Mouse (Mus musculus) forebrain, embryonic 16.5 days (tissue): ENCODE measurements around the gene Rpl35. TPM values are rescaled to one million over a fixed set of nuclear protein-coding genes. Genes with fewer than 3 reads are reported as not detected.

Experiments
- ATAC-seq: fragments of 200-750 bp; cut with Nextera tagmentation; 2 replicates; pipeline ENCODE4 v1.8.0; 2017; ENCODE audit warnings: mild to moderate bottlenecking, moderate library complexity
- H3K27ac ChIP-seq: fragments of 300-500 bp; sonication (generic); 2 replicates; pipeline ENCODE4 v1.5.1; 2014; ENCODE audit warnings: low read length, control low read depth
- H3K27me3 ChIP-seq: fragments of 300-500 bp; sonication (generic); replicated peaks from 2 replicates; pipeline ENCODE4 v1.6.1; 2014; ENCODE audit warnings: low read length; ENCODE audit not compliant: control insufficient read depth, insufficient read depth
- H3K36me3 ChIP-seq: fragments of 300-500 bp; sonication (generic); 2 replicates; pipeline ENCODE4 v1.6.1; 2014; ENCODE audit not compliant: control insufficient read depth, insufficient read depth
- H3K4me1 ChIP-seq: fragments of 300-500 bp; sonication (generic); replicated peaks from 2 replicates; pipeline ENCODE4 v1.6.1; 2014; ENCODE audit warnings: low read length; ENCODE audit not compliant: control insufficient read depth, insufficient read depth
- H3K4me2 ChIP-seq: fragments of 300-500 bp; sonication (generic); 2 replicates; pipeline ENCODE4 v1.6.1; 2014; ENCODE audit warnings: mild to moderate bottlenecking, low read length, control low read depth
- H3K4me3 ChIP-seq: fragments of 300-500 bp; sonication (generic); replicated peaks from 2 replicates; pipeline ENCODE4 v1.5.1; 2014; ENCODE audit warnings: mild to moderate bottlenecking, low read length, control low read depth
- H3K9ac ChIP-seq: fragments of 300-500 bp; sonication (generic); replicated peaks from 2 replicates; pipeline ENCODE4 v1.6.1; 2014; ENCODE audit warnings: low read depth, low read length, control low read depth
- H3K9me3 ChIP-seq: fragments of 300-500 bp; sonication (generic); 2 replicates; pipeline ENCODE4 v1.6.1; 2016; ENCODE audit warnings: low read length; ENCODE audit not compliant: control insufficient read depth
- WGBS: fragments of 180-500 bp; shearing (Covaris S2); extraction: QIAGEN DNeasy Blood & Tissue Kit; methylation state at CpG from one replicate; pipeline ENCODE4 v1.1.7; 2014; 5-methylcytosine and 5-hydroxymethylcytosine counted together
- polyA plus RNA-seq: library from polyadenylated mRNA; unstranded; fragments of >200 nt; fragmentation: Nextera tagmentation; extraction: Ambion mirVana; gene quantifications from 2 replicates; pipeline ENCODE4 v1.2.1, GENCODE M21; 2015

Rpl35 gene
- polyA plus RNA-seq, 1 experiment from 2014 or later: 587 TPM

DNA sequence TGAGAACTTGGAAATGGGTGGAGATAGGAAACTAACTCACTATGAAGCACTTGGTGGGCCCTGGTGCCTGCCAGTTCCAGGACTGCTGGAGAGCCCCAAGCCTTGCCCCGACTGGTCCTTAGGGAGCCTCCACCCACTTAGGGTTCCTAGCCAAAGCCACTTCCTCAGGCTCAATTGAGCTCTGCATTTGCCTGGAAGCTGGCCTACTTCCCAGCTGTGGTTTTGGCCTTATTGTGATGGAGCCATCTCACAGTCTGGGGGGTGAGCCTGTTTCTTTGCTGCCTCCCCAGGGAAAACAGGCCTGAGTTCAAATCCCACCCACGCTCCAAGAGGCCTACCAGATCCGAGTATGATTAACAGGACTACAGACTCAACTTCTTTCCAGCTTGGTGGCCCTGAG, 18.8 kb downstream of the Rpl35 start:
- ATAC-seq: no peak
- H3K9ac ChIP-seq: no peak overlapping the region

DNA sequence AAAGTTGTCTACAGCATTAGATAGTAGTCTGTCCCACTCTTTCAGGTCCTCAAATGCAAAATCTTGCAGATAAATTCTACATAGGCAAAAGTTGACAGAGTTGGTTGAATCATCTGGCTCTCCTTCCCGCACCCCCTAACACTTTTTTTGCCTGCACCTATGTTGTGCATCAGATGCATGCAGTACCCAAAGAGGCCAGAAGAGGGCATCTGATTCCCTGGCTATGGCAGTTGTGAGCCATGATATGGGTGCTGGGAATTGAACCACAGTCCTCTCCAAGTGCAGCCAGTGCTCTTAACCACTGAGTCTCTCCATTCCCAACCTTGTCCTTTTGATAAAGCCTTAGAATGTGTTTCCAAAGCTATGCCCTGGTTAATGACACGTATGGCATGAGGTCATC, 22.0 kb downstream of the Rpl35 start:
- H3K9ac ChIP-seq: no peak overlapping the region
- no peaks in the 10 kb centered on the region for H3K9me3 ChIP-seq
- H3K27me3 ChIP-seq: no peaks in the 10 kb centered on the region
- H3K4me1 ChIP-seq: no peaks in the 10 kb centered on the region
- no peak overlapping the region for H3K27ac ChIP-seq
- H3K36me3 ChIP-seq: no peaks in the 10 kb centered on the region
- H3K4me3 ChIP-seq: no peak overlapping the region
- WGBS: 97% methylated on average over 2 of the region's 2 CpGs
- H3K4me2 ChIP-seq: no peak overlapping the region
- no peak for ATAC-seq

More for the DNA sequence above, 18.8 kb downstream of the Rpl35 start:
- WGBS: 62% methylated on average over 3 of the region's 3 CpGs
- Histone ChIP-seq H3K27ac (no peak overlapping the region), H3K27me3 (no peaks in the 10 kb centered on the region), H3K4me1 (no peaks in the 10 kb centered on the region), H3K4me2 (no peak overlapping the region), H3K36me3 (no peaks in the 10 kb centered on the region), H3K9me3 (no peaks in the 10 kb centered on the region), H3K4me3 (no peak overlapping the region)

GRCm38 (mm10) chr2:38977837-38978236, 27.6 kb downstream of the Rpl35 start:
- Histone ChIP-seq H3K9ac (no peak overlapping the region), H3K27ac (no peak overlapping the region), H3K27me3 (no peaks in the 10 kb centered on the region), H3K4me3 (no peak overlapping the region), H3K9me3 (no peaks in the 10 kb centered on the region), H3K4me2 (no peak overlapping the region), H3K36me3 (no peaks in the 10 kb centered on the region), H3K4me1 (no peaks in the 10 kb centered on the region)
- no peak for ATAC-seq
- WGBS: 57% methylated on average over 4 of the region's 4 CpGs

GRCm38 (mm10) chr2:38975941-38976805, 29.3 kb downstream of the Rpl35 start:
- Histone ChIP-seq H3K4me3 (no peak overlapping the region), H3K27me3 (no peaks in the 10 kb centered on the region), H3K36me3 (no peaks in the 10 kb centered on the region), H3K4me1 (no peaks in the 10 kb centered on the region), H3K27ac (no peak overlapping the region), H3K9me3 (no peaks in the 10 kb centered on the region), H3K4me2 (no peak overlapping the region), H3K9ac (no peak overlapping the region)
- ATAC-seq: no peak
- 86% methylated on average over 20 of the region's 21 CpGs for WGBS

DNA sequence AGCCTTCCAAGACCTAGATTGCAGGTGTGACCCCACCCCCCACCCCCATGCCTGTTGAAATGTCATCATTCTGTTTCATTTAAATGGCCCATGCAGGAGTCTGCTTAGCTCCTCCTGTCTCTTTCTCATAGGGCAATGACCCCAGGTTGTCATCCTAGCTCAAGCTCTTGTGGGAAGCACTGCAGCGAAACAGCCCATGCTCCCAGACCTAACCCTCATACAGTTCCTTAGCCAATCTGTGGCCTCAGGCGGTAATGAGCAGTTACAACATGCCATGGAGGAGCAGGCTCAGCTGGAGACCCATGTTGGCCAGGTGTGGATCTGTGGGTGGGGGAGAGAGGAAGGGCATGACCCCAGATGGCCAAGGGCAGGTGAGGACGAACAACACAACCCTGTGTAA, 30.2 kb downstream of the Rpl35 start:
- Histone ChIP-seq H3K36me3 (no peaks in the 10 kb centered on the region), H3K9me3 (no peaks in the 10 kb centered on the region), H3K4me1 (no peaks in the 10 kb centered on the region), H3K4me3 (no peak overlapping the region), H3K27ac (no peak overlapping the region), H3K27me3 (no peaks in the 10 kb centered on the region), H3K4me2 (no peak overlapping the region), H3K9ac (no peak overlapping the region)
- ATAC-seq: no peak
- WGBS: 88% methylated on average over 3 of the region's 3 CpGs

GRCm38 (mm10) chr2:38974171-38974570, 31.3 kb downstream of the Rpl35 start:
- Histone ChIP-seq H3K36me3 (no peaks in the 10 kb centered on the region), H3K4me1 (no peaks in the 10 kb centered on the region), H3K27me3 (no peaks in the 10 kb centered on the region), H3K4me2 (no peak overlapping the region), H3K4me3 (no peak overlapping the region), H3K9me3 (no peaks in the 10 kb centered on the region), H3K27ac (no peak overlapping the region), H3K9ac (no peak overlapping the region)
- ATAC-seq: no peak
- WGBS: 42% methylated on average over 2 of the region's 2 CpGs

DNA sequence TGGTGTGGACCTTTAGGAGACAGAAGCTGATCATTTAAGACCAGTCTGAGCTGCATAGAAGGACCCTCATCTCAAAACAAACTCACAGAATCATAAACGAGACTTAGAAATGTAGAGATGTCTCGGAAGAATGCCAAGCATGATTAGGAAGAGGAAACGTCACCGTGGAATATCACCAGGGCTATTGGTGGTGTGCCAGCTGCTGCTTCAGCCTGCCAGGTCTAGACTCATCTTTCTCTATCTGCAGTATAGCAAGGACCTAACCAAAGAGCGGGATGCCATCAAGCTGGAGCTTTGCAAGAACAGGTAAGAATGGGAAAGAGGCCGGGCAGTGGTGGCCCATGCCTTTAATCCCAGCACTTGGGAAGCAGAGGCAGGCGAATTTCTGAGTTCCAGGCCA, 31.7 kb downstream of the Rpl35 start:
- H3K9me3 ChIP-seq: no peaks in the 10 kb centered on the region
- H3K4me3 ChIP-seq: no peak overlapping the region
- WGBS: 72% methylated on average over 7 of the region's 7 CpGs
- ATAC-seq: no peak
- no peak overlapping the region for H3K4me2 ChIP-seq
- H3K4me1 ChIP-seq: no peaks in the 10 kb centered on the region
- no peaks in the 10 kb centered on the region for H3K36me3 ChIP-seq
- H3K27me3 ChIP-seq: no peaks in the 10 kb centered on the region
- H3K9ac ChIP-seq: no peak overlapping the region
- H3K27ac ChIP-seq: no peak overlapping the region

DNA sequence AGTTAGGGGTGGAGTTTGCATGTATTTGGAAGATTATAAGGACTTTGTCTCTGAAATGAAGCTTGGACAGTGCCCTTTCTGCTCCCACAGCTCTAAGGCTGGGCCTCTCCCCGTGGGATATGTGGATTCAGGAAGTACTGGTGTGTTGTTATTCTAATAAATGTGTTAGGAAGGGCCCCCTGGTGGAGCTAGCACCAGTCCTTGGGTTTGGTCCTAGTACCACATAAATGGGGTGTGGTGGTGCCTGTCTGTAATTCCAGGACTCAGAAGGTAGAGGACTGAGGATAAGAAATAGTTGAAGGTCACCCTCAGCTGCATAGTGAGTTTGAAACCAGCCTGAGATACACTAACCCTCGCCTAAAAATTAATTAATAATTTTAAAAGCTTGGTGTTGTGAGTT, 32.2 kb downstream of the Rpl35 start:
- Histone ChIP-seq H3K36me3 (no peaks in the 10 kb centered on the region), H3K4me3 (no peak overlapping the region), H3K4me2 (no peak overlapping the region), H3K27me3 (no peaks in the 10 kb centered on the region), H3K27ac (no peak overlapping the region), H3K4me1 (no peaks in the 10 kb centered on the region), H3K9me3 (no peaks in the 10 kb centered on the region), H3K9ac (no peak overlapping the region)
- ATAC-seq: no peak
- WGBS: 52% methylated on average over 2 of the region's 2 CpGs

GRCm38 (mm10) chr2:38970057-38970456, 35.4 kb downstream of the Rpl35 start:
- Histone ChIP-seq H3K27me3 (no peaks in the 10 kb centered on the region), H3K9me3 (no peaks in the 10 kb centered on the region), H3K27ac (no peak overlapping the region), H3K4me3 (no peak overlapping the region), H3K36me3 (no peaks in the 10 kb centered on the region), H3K4me1 (no peaks in the 10 kb centered on the region), H3K9ac (no peak overlapping the region), H3K4me2 (no peak overlapping the region)
- WGBS: 80% methylated on average over 5 of the region's 5 CpGs
- ATAC-seq: no peak

- WGBS: 98% methylated on average over 2 of the region's 2 CpGs
Observed at GRCm38 (mm10) chr2:38969650-38970049, 35.8 kb downstream of the Rpl35 start.

More at GRCm38 (mm10) chr2:38969650-38970049, 35.8 kb downstream of the Rpl35 start:
- H3K4me2 ChIP-seq: no peak overlapping the region
- no peaks in the 10 kb centered on the region for H3K36me3 ChIP-seq
- no peak overlapping the region for H3K4me3 ChIP-seq
- H3K9me3 ChIP-seq: no peaks in the 10 kb centered on the region
- H3K27ac ChIP-seq: no peak overlapping the region
- no peaks in the 10 kb centered on the region for H3K27me3 ChIP-seq
- H3K4me1 ChIP-seq: no peaks in the 10 kb centered on the region
- H3K9ac ChIP-seq: no peak overlapping the region
- ATAC-seq: no peak
